Mouse (Mus musculus): ENCODE measurements around the gene Llph.

The Llph gene

GRCm38 (mm10) chr10:120219578-120220359, 7.1 kb upstream of the Llph start:
- peak; percentile 53 for DNase-seq (ENCODE audit: low read depth)

GRCm38 (mm10) chr10:120220776-120221175, 6.1 kb upstream of the Llph start:
- peak; percentile 60 for DNase-seq (ENCODE audit: low read depth)

- DNase-seq (ENCODE audit: low read depth) = peak; percentile 85
Measured at GRCm38 (mm10) chr10:120231718-120232117, 4.8 kb downstream of the Llph start.

- peak; percentile 81 for DNase-seq (ENCODE audit: low read depth)
Measured at GRCm38 (mm10) chr10:120233655-120234367, 6.9 kb downstream of the Llph start.

GRCm38 (mm10) chr10:120236855-120237254, 10.0 kb downstream of the Llph start:
- no peak for DNase-seq (ENCODE audit: low read depth)

- DNase-seq (ENCODE audit: low read depth) = no peak
Measured at GRCm38 (mm10) chr10:120238241-120238640, 11.4 kb downstream of the Llph start.

GRCm38 (mm10) chr10:120239476-120239875, 12.6 kb downstream of the Llph start:
- DNase-seq (ENCODE audit: low read depth) = no peak

- DNase-seq (ENCODE audit: low read depth) = no peak
Measured at GRCm38 (mm10) chr10:120242421-120242820, 15.6 kb downstream of the Llph start.

GRCm38 (mm10) chr10:120245681-120246080, 18.8 kb downstream of the Llph start:
- DNase-seq (ENCODE audit: low read depth) = no peak

GRCm38 (mm10) chr10:120246994-120247750, 20.3 kb downstream of the Llph start:
- peak; percentile 87 for DNase-seq (ENCODE audit: low read depth)

- no peak for DNase-seq (ENCODE audit: low read depth)
Measured at GRCm38 (mm10) chr10:120250911-120251683, 24.2 kb downstream of the Llph start.

GRCm38 (mm10) chr10:120251791-120252190, 24.9 kb downstream of the Llph start:
- DNase-seq (ENCODE audit: low read depth) = no peak

- DNase-seq (ENCODE audit: low read depth) = no peak
Measured at GRCm38 (mm10) chr10:120252800-120253199, 25.9 kb downstream of the Llph start.

GRCm38 (mm10) chr10:120257231-120257630, 30.4 kb downstream of the Llph start:
- peak; percentile 60 for DNase-seq (ENCODE audit: low read depth)

- no peak for DNase-seq (ENCODE audit: low read depth)
Measured at GRCm38 (mm10) chr10:120267790-120268189, 40.9 kb downstream of the Llph start.

- no peak for DNase-seq (ENCODE audit: low read depth)
Measured at GRCm38 (mm10) chr10:120269946-120270345, 43.1 kb downstream of the Llph start.

GRCm38 (mm10) chr10:120270777-120271176, 43.9 kb downstream of the Llph start:
- DNase-seq (ENCODE audit: low read depth) = peak; percentile 80

- no peak for DNase-seq (ENCODE audit: low read depth)
Measured at GRCm38 (mm10) chr10:120271318-120271717, 44.4 kb downstream of the Llph start.

- DNase-seq (ENCODE audit: low read depth) = no peak
Measured at GRCm38 (mm10) chr10:120271879-120272269, 45.0 kb downstream of the Llph start.

- DNase-seq (ENCODE audit: low read depth) = no peak
Measured at GRCm38 (mm10) chr10:120272270-120272883, 45.5 kb downstream of the Llph start.

GRCm38 (mm10) chr10:120273335-120273734, 46.5 kb downstream of the Llph start:
- no peak for DNase-seq (ENCODE audit: low read depth)

Measured in induced T-regulatory cell, adult 2 months (primary cell).